Mouse (Mus musculus) G1E (cell line): ENCODE data around the gene Elane. TPM values are rescaled to one million over a fixed set of nuclear protein-coding genes. Genes with fewer than 3 reads are reported as not detected.
"Not testable (repeated sequence)": the region's sequence is repeated elsewhere in the genome, so short reads cannot be mapped to it uniquely, and the experiment has no call there.

Experiments used
- ATAC-seq: 2 replicates; pipeline ENCODE4 v1.8.0; 2016; ENCODE audit warnings: mild to moderate bottlenecking; ENCODE audit not compliant: insufficient number of reproducible peaks, poor library complexity, low FRiP score, severe bottlenecking; ENCODE audit errors: extremely low read depth
- DNase-seq: peaks from one replicate; pipeline ENCODE4 v3.0.0; 2012; ENCODE audit warnings: low spot score
- H3K27me3 ChIP-seq: 2 replicates; pipeline ENCODE4 v1.6.1; 2012; ENCODE audit warnings: mild to moderate bottlenecking, low read length, inconsistent platforms; ENCODE audit not compliant: insufficient read depth
- H3K36me3 ChIP-seq: replicated peaks from 2 replicates; pipeline ENCODE3; 2012; ENCODE audit warnings: mild to moderate bottlenecking, inconsistent platforms
- H3K4me1 ChIP-seq: 2 replicates; pipeline ENCODE4 v1.6.1; 2012; ENCODE audit warnings: low read depth, low read length, inconsistent platforms, mixed read lengths; ENCODE audit not compliant: insufficient read depth
- H3K4me3 ChIP-seq: 2 replicates; pipeline ENCODE4 v1.5.1; 2012; ENCODE audit warnings: low read depth, mild to moderate bottlenecking, inconsistent platforms, low read length, moderate library complexity, mixed read lengths
- H3K9me3 ChIP-seq: replicated peaks from 2 replicates; pipeline ENCODE4 v1.6.1; 2012; ENCODE audit warnings: inconsistent platforms
- CTCF ChIP-seq: IDR thresholded peaks from 2 replicates; pipeline ENCODE4 v1.5.1; 2012; ENCODE audit warnings: low read depth, low read length, inconsistent platforms, mixed read lengths
- GATA1 ChIP-seq: IDR thresholded peaks from 2 replicates; pipeline ENCODE4 v1.6.1; 2012; ENCODE audit warnings: borderline replicate concordance, low read length, inconsistent platforms, mixed read lengths
- GATA2 ChIP-seq: IDR thresholded peaks from 2 replicates; pipeline ENCODE4 v1.6.1; 2012; ENCODE audit warnings: low read depth, low read length, inconsistent platforms, borderline replicate concordance
- POLR2AphosphoS5 ChIP-seq: IDR thresholded peaks from 2 replicates; pipeline ENCODE4 v1.6.1; 2012; ENCODE audit warnings: low read depth, low read length, inconsistent platforms; ENCODE audit not compliant: insufficient replicate concordance
- TAL1 ChIP-seq: conservative IDR thresholded peaks from 2 replicates; pipeline ENCODE4 v1.6.1; 2012; ENCODE audit warnings: low read depth, low read length, inconsistent platforms, mixed read lengths
- polyA plus RNA-seq: library from polyadenylated mRNA; stranded (reverse); fragments of >175 nt; gene quantifications from 2 replicates; pipeline ENCODE4 v1.2.3, GENCODE M21; 2012
- total RNA-seq, 2 experiments: library from RNA; stranded (forward) in 1 of 2; stranded (reverse) in 1 of 2; fragments of 200-1000 nt in 1 of 2; fragments of >200 nt in 1 of 2; fragmentation: Nextera tagmentation in 1 of 2; gene quantifications; 2 replicates each; pipeline ENCODE4 v1.2.3; 2014 to 2017

Gene Elane
- total and polyA plus RNA-seq, 3 experiments = 1.1 TPM; not detected in 2

GRCm38 (mm10) chr10:79884446-79884845 is 1.6 kb upstream of the Elane start:
- Histone ChIP-seq H3K27me3 (peaks cover 56% of the 10 kb centered on the region), H3K4me3 (no peak overlapping the region), H3K36me3 (no peaks in the 10 kb centered on the region), H3K9me3 (no peaks in the 10 kb centered on the region), H3K4me1 (peaks cover 49% of the 10 kb centered on the region)
- ATAC-seq = no peak
- DNase-seq = no peak
- TF ChIP-seq GATA2 = no peak
- no peak for TF ChIP-seq GATA1
- no peak for TF ChIP-seq CTCF
- TF ChIP-seq TAL1 = no peak
- no peak for TF ChIP-seq POLR2AphosphoS5

GRCm38 (mm10) chr10:79884938-79885337 is 1.1 kb upstream of the Elane start:
- not testable (repeated sequence) for ATAC-seq, DNase-seq, H3K4me3 ChIP-seq, H3K9me3 ChIP-seq, H3K36me3 ChIP-seq
- Histone ChIP-seq H3K4me1 (peaks cover 44% of the 10 kb centered on the region), H3K27me3 (peaks cover 56% of the 10 kb centered on the region)

- no peak overlapping the region for H3K4me3 ChIP-seq
- H3K4me1 ChIP-seq = peaks cover 34% of the 10 kb centered on the region
- H3K27me3 ChIP-seq = peaks cover 59% of the 10 kb centered on the region
- TF ChIP-seq CTCF (no peak), POLR2AphosphoS5 (no peak), GATA2 (no peak), GATA1 (no peak), TAL1 (no peak)
- H3K36me3 ChIP-seq = no peaks in the 10 kb centered on the region
- no peak for DNase-seq
- no peaks in the 10 kb centered on the region for H3K9me3 ChIP-seq
- no peak for ATAC-seq
These were observed 564 bp downstream of the Elane start for GRCm38 (mm10) chr10:79886611-79887010.

- TF ChIP-seq POLR2AphosphoS5 (no peak), GATA1 (no peak), GATA2 (no peak), CTCF (no peak), TAL1 (no peak)
- H3K36me3 ChIP-seq = peaks cover 10% of the 10 kb centered on the region
- DNase-seq (no peak), ATAC-seq (no peak)
- H3K9me3 ChIP-seq = no peaks in the 10 kb centered on the region
- peaks cover 15% of the 10 kb centered on the region for H3K4me1 ChIP-seq
- no peak overlapping the region for H3K4me3 ChIP-seq
- H3K27me3 ChIP-seq = peaks cover 47% of the 10 kb centered on the region
These were observed 3.3 kb downstream of the Elane start for GRCm38 (mm10) chr10:79889386-79889785.

GRCm38 (mm10) chr10:79890670-79891069 is 4.6 kb downstream of the Elane start, which contains the start of gene Cfd:
Cfd (plus strand) TSS chr10:79890853.
- DNase-seq = no peak
- peaks cover 22% of the 10 kb centered on the region for H3K36me3 ChIP-seq
- H3K4me3 ChIP-seq = no peak within 1 kb of the TSS
- TF ChIP-seq CTCF (no peak), TAL1 (no peak), GATA2 (no peak)
- peaks cover 47% of the 10 kb centered on the region for H3K27me3 ChIP-seq
- H3K9me3 ChIP-seq = no peaks in the 10 kb centered on the region
- no peak for ATAC-seq
- peaks cover 12% of the 10 kb centered on the region for H3K4me1 ChIP-seq

- H3K9me3 ChIP-seq, ATAC-seq, H3K4me3 ChIP-seq: not testable (repeated sequence)
- peaks cover 35% of the 10 kb centered on the region for H3K27me3 ChIP-seq
- DNase-seq = peak; percentile 58
- peaks cover 41% of the 10 kb centered on the region for H3K36me3 ChIP-seq
- peaks cover 21% of the 10 kb centered on the region for H3K4me1 ChIP-seq
- peak; percentile 56 for TF ChIP-seq CTCF
These were observed 6.5 kb downstream of the Elane start for GRCm38 (mm10) chr10:79892451-79893118.

- ATAC-seq (no peak), DNase-seq (no peak)
- no peaks in the 10 kb centered on the region for H3K9me3 ChIP-seq
- H3K27me3 ChIP-seq = peaks cover 10% of the 10 kb centered on the region; the same call in 1 of the 2 replicates
- peaks cover 76% of the 10 kb centered on the region for H3K36me3 ChIP-seq
- TF ChIP-seq GATA1 (no peak), POLR2AphosphoS5 (no peak), GATA2 (no peak), CTCF (no peak), TAL1 (no peak)
- H3K4me1 ChIP-seq = peaks cover 32% of the 10 kb centered on the region
- H3K4me3 ChIP-seq = no peak overlapping the region; the same call in 1 of the 2 replicates
These were observed 10.3 kb downstream of the Elane start for GRCm38 (mm10) chr10:79896306-79896705.
